Mouse (Mus musculus) liver, embryonic 14.5 days (tissue): Measurements from ENCODE around the gene Raver1. TPM values are rescaled to one million over a fixed set of nuclear protein-coding genes. Genes with fewer than 3 reads are reported as not detected.
A peak's percentile ranks its signal among the peaks of the same experiment; 100 is the strongest.

Source experiments
- ATAC-seq: fragments of 200-750 bp; cut with Nextera tagmentation; 2 replicates; pipeline ENCODE4 v1.8.0; 2017; ENCODE audit warnings: moderate number of reproducible peaks, mild to moderate bottlenecking, moderate library complexity; ENCODE audit not compliant: insufficient read depth
- DNase-seq, 3 experiments: peaks; one replicate each; pipeline ENCODE4 v3.0.0-alpha.2; 2012 to 2013; ENCODE audit warnings: low read depth in 3 of 3, low spot score in 3 of 3
- H3K27ac ChIP-seq: fragments of 300-500 bp; sonication (generic); 2 replicates; pipeline ENCODE4 v1.5.1; 2014; ENCODE audit warnings: moderate library complexity, mild to moderate bottlenecking, control low read depth, inconsistent platforms
- H3K27me3 ChIP-seq: fragments of 300-500 bp; sonication (generic); 2 replicates; pipeline ENCODE4 v1.6.1; 2014; ENCODE audit warnings: mild to moderate bottlenecking, low read length, moderate library complexity; ENCODE audit not compliant: control insufficient read depth, insufficient read depth
- H3K36me3 ChIP-seq: fragments of 300-500 bp; sonication (generic); replicated peaks from 2 replicates; pipeline ENCODE4 v1.6.1; 2014; ENCODE audit warnings: low read depth; ENCODE audit not compliant: control insufficient read depth, insufficient read depth
- H3K4me1 ChIP-seq, 2 experiments: fragments of 200-500 bp in 1 of 2; fragments of 300-500 bp in 1 of 2; sonication (generic) in 1 of 2; replicated peaks; 2 replicates each; pipeline ENCODE4 v1.6.1; 2012 to 2014; ENCODE audit warnings: antibody characterized with exemption in 1 of 2, inconsistent platforms in 1 of 2, low read length in 1 of 2; ENCODE audit not compliant: control insufficient read depth in 2 of 2, insufficient read depth in 2 of 2
- H3K4me2 ChIP-seq: fragments of 300-500 bp; sonication (generic); 2 replicates; pipeline ENCODE4 v1.6.1; 2014; ENCODE audit warnings: low read depth, mild to moderate bottlenecking, control low read depth, moderate library complexity
- H3K4me3 ChIP-seq, 2 experiments: fragments of 200-500 bp in 1 of 2; fragments of 300-500 bp in 1 of 2; sonication (generic) in 1 of 2; 2 replicates each; pipeline ENCODE4 v1.5.1; 2012 to 2014; ENCODE audit warnings: low read depth in 2 of 2, low read length in 2 of 2, mild to moderate bottlenecking in 2 of 2, control low read depth in 1 of 2, inconsistent platforms in 1 of 2, moderate library complexity in 1 of 2; ENCODE audit not compliant: insufficient read depth in 1 of 2
- H3K9ac ChIP-seq: fragments of 300-500 bp; sonication (generic); replicated peaks from 2 replicates; pipeline ENCODE4 v1.6.1; 2014; ENCODE audit warnings: mild to moderate bottlenecking, control low read depth, moderate library complexity
- H3K9me3 ChIP-seq: fragments of 300-500 bp; sonication (generic); 2 replicates; pipeline ENCODE4 v1.6.1; 2016; ENCODE audit warnings: low read length, mixed read lengths; ENCODE audit not compliant: control insufficient read depth
- CTCF ChIP-seq: IDR thresholded peaks from 2 replicates; pipeline ENCODE4 v1.5.1; 2016; ENCODE audit warnings: antibody characterized with exemption, low read depth, control low read depth
- EP300 ChIP-seq: IDR thresholded peaks from 2 replicates; pipeline ENCODE4 v1.6.1; 2016; ENCODE audit warnings: antibody characterized with exemption, low read depth
- WGBS: fragments of 180-500 bp; shearing (Covaris S2); extraction: QIAGEN DNeasy Blood & Tissue Kit; methylation state at CpG from one replicate; pipeline ENCODE4 v1.1.7; 2014; ENCODE audit not compliant: insufficient replicate concordance; 5-methylcytosine and 5-hydroxymethylcytosine counted together
- polyA plus RNA-seq, 2 experiments: library from polyadenylated mRNA; depleted of rRNA in 1 of 2; stranded (reverse) in 1 of 2; unstranded in 1 of 2; fragments of >200 nt; fragmentation: Nextera tagmentation in 1 of 2; extraction: Ambion mirVana in 1 of 2; gene quantifications; 2 replicates each; pipeline versions ENCODE4 v1.2.1 to v1.2.3; 2012 to 2014

The Raver1 gene
- polyA plus RNA-seq, 2 experiments = 21.4 to 23.4 TPM

DNA sequence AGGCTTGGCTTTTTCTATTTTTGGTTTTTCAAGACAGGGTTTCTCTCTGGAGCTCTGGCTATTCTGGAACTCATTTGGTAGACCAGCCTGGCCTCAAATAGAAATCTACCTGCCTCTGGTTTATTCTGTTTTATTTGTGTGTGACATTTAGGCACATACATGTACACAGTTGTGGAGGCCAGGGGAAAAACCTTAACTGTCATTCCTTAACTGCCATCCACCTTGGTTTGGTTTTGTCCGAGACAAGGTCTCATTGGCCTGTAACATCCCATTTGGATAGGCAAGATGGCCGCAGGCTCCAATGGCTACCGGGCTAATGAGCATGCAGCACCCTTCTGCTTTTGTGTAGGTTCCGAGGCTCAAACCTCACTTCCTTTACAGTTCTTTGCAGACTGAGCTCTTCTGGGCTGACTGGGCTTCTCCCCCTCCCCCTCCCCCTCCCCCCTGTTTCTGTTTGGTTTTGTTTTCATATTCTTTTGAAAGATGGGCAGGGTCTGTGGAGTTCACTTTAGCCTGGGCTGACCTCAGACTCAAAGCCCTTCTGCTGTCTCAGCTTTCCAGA lies 43.6 kb upstream of the Raver1 start:
- Histone ChIP-seq H3K4me3 (no peak overlapping the region), H3K4me2 (no peak overlapping the region), H3K36me3 (peaks cover 10% of the 10 kb centered on the region), H3K4me1 (peaks cover 3 to 11% of the 10 kb centered on the region in 2 experiments; a peak in 2 of 4 replicates), H3K27me3 (no peaks in the 10 kb centered on the region), H3K9ac (no peak overlapping the region), H3K9me3 (no peaks in the 10 kb centered on the region), H3K27ac (no peak overlapping the region)
- DNase-seq = no peak
- WGBS = 61% methylated on average over 4 of the region's 4 CpGs
- TF ChIP-seq CTCF (no peak), EP300 (no peak)
- no peak for ATAC-seq

DNA sequence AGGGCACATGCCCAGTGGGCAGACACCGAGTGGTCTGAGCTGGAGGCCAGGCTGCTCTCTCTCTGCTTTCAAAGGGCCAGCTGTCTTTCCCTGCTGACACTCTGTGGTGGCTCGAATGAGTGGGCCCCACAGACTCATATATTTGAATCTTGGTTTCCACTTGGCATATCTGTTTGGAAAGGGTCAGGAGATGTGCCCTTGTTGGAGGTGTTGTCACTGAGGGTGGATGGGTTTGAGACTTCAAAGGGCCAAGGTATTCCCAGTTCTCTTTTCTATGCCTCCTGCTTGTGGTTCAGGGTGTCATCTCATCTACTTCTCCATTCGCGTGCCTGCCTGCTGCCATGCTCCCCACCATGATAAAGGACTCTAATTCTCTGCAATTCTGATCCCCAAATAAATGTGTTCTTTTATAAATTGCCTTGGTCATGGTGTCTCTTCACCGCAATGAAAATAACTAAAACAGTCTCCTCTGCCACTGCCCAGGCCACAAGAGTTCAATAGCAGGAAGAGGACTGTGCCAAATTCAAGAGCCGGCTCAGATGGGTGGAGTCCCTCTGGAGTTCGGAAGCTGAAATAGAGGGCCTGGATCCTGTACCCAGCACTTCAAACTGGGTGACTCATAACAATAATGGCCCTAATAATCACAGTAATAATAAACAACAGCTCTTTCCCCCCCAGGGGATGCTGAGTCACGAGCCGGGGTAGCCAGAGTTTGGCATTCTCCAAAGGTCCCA lies 43.0 kb upstream of the Raver1 start:
- DNase-seq (no peak), ATAC-seq (no peak)
- no peak overlapping the region for H3K4me2 ChIP-seq
- H3K9me3 ChIP-seq = no peaks in the 10 kb centered on the region
- no peaks in the 10 kb centered on the region for H3K27me3 ChIP-seq
- H3K9ac ChIP-seq = no peak overlapping the region
- WGBS = 47% methylated on average over 9 of the region's 9 CpGs
- peaks cover 10% of the 10 kb centered on the region for H3K36me3 ChIP-seq
- H3K27ac ChIP-seq = no peak overlapping the region
- no peak for TF ChIP-seq EP300
- no peak for TF ChIP-seq CTCF
- peaks cover 3 to 13% of the 10 kb centered on the region in 2 experiments; a peak in 2 of 4 replicates for H3K4me1 ChIP-seq
- H3K4me3 ChIP-seq = no peak overlapping the region

DNA sequence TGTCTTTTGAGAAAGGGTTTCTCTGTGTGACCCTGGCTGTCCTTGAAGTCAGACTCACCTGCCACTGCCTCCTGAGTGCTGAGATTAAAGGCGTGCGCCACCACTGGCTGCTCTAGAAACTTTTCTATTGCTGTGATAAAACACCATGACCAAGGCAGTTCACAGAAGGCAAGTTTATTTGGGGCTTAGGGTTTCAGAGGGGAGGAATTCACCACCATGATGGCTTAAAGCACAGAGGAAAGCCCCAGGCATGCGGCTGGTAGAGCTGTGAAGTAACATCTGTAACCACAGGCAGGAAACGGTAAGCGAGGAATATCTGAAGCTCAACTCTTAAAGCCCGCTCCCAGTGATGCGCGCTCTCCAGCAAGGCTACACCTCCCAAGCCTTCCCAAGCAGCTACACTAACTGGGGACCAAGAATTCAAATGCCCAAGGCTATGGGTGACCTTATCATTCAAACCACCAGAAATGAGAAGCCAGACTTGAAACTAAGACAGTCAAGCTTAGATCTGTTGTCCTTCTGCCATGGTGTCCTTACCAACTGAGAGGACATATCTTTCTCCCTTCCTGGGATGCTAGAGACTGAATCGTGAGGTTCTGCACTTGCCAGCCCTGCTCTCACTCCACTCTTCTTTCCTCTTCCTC lies 41.4 kb upstream of the Raver1 start:
- Histone ChIP-seq H3K9ac (no peak overlapping the region), H3K4me2 (no peak overlapping the region), H3K36me3 (no peaks in the 10 kb centered on the region; the same call in 1 of the 2 replicates), H3K9me3 (no peaks in the 10 kb centered on the region), H3K4me3 (no peak overlapping the region), H3K27ac (no peak overlapping the region), H3K27me3 (no peaks in the 10 kb centered on the region), H3K4me1 (peaks cover 3 to 13% of the 10 kb centered on the region in 2 experiments; a peak in 2 of 4 replicates)
- DNase-seq (no peak), ATAC-seq (no peak)
- WGBS = 31% methylated on average over 9 of the region's 9 CpGs
- TF ChIP-seq CTCF (peak; percentile 4; the same call in 1 of the 2 replicates), EP300 (no peak)

DNA sequence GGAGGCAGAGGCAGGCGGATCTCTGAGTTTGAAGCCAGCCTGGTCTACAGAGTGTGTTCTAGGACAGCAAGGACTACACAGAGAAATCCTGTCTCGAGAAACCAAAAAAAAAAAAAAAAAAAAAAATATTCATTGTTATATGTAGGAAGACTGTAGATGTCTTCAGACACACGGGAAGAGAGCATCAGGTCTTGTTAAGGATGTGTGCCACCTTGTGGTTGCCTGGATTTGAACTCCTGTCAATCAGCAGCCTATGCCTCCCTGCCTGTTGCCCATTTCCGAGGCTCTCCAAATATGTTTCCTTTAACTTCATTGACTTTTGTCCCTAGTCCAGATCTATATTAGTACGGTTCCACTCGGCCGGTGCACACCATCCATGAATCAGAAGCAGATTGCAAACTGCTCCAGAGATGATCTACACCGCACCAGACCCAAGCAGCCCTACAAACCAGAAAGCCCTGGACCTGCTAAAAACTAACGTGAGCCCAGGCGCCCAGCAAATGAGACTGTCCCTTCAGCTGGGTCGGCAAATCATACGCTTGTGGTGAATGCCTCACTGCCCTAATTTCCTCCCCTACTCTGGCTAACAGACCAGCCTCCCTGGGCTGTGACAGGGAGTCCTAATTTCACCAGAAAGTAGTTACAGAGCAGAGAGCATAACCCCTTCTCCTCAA lies 40.4 kb upstream of the Raver1 start:
- Histone ChIP-seq H3K4me2 (no peak overlapping the region), H3K27ac (no peak overlapping the region), H3K27me3 (no peaks in the 10 kb centered on the region), H3K9ac (no peak overlapping the region), H3K36me3 (no peaks in the 10 kb centered on the region), H3K4me1 (peaks cover 3 to 13% of the 10 kb centered on the region in 2 experiments; a peak in 2 of 4 replicates), H3K9me3 (no peaks in the 10 kb centered on the region), H3K4me3 (no peak overlapping the region)
- TF ChIP-seq EP300 (no peak), CTCF (peak; percentile 54)
- DNase-seq (no peak), ATAC-seq (no peak)
- 61% methylated on average over 12 of the region's 12 CpGs for WGBS
